Mouse (Mus musculus) testis, adult 2 months (tissue): Measurements from ENCODE around the gene Maz.

ENCODE experiments used
- CTCF ChIP-seq: fragments of 200-500 bp; IDR thresholded peaks from 2 replicates; pipeline ENCODE4 v1.5.1; 2012; ENCODE audit warnings: low read depth, mild to moderate bottlenecking, inconsistent platforms, low read length, moderate library complexity; ENCODE audit not compliant: control insufficient read depth, insufficient read depth, insufficient replicate concordance
- POLR2A ChIP-seq: fragments of 200-500 bp; IDR thresholded peaks from 2 replicates; pipeline ENCODE4 v1.6.1; 2012; ENCODE audit warnings: low read depth, mild to moderate bottlenecking, inconsistent platforms, low read length, moderate library complexity; ENCODE audit not compliant: control insufficient read depth

- TF ChIP-seq CTCF, result no peak
- TF ChIP-seq POLR2A, result no peak
Observed at GRCm38 (mm10) chr7:127070871-127071413, 44.1 kb upstream of the Maz start.
